Mouse (Mus musculus) ES-Bruce4 (cell line): ENCODE measurements around the gene Myh9.

Source experiments
- CTCF ChIP-seq: IDR thresholded peaks from one replicate; pipeline ENCODE4 v1.8.1; 2011; ENCODE audit warnings: low read depth, low read length
- POLR2A ChIP-seq: IDR thresholded peaks from one replicate; pipeline ENCODE4 v1.8.1; 2011; ENCODE audit warnings: low read length; ENCODE audit not compliant: insufficient read depth

DNA sequence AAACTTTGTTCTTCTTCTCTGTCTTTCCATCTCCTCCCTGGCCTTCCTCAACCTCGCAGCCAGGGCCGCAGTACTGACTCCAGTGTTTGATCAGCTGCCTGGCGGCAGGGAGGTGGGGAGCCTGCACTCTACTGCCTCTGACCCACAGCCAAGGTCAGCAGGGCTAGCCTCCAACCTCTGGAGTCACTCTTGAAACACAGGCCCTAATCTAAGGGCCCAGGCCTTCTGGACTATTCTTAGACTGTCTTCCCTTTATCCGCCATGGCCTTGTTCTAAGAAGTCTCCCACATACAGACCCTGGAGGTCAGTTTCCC lies 41.7 kb upstream of the Myh9 start:
- TF ChIP-seq POLR2A = no peak
- no peak for TF ChIP-seq CTCF
